Mouse (Mus musculus) heart, postnatal 0 days (tissue): ENCODE results near the gene Ier2.

Experiments
- CTCF ChIP-seq: IDR thresholded peaks from 2 replicates; pipeline ENCODE4 v1.5.1; 2016; ENCODE audit warnings: antibody characterized with exemption, control low read depth, low read depth
- EP300 ChIP-seq: IDR thresholded peaks from 2 replicates; pipeline ENCODE4 v1.6.1; 2016; ENCODE audit warnings: antibody characterized with exemption, low read depth

- no peak for TF ChIP-seq CTCF
- no peak for TF ChIP-seq EP300
These were observed 24.0 kb downstream of the Ier2 start for GRCm38 (mm10) chr8:84638555-84639161.
